Mouse (Mus musculus) brain, embryonic 14.5 days (tissue): ENCODE data around the gene Scamp5.

Source experiments
- CTCF ChIP-seq: fragments of 200-500 bp; IDR thresholded peaks from 2 replicates; pipeline ENCODE4 v1.5.1; 2012; ENCODE audit warnings: inconsistent platforms, mild to moderate bottlenecking, moderate library complexity, borderline replicate concordance; ENCODE audit not compliant: insufficient read depth, insufficient read length; ENCODE audit errors: extremely low read depth
- POLR2A ChIP-seq: fragments of 200-500 bp; IDR thresholded peaks from 2 replicates; pipeline ENCODE4 v1.6.1; 2012; ENCODE audit warnings: mild to moderate bottlenecking, inconsistent platforms, borderline replicate concordance; ENCODE audit not compliant: poor library complexity, insufficient read depth, insufficient read length, severe bottlenecking; ENCODE audit errors: extremely low read depth

- TF ChIP-seq CTCF (no peak), POLR2A (no peak)
Observed at GRCm38 (mm10) chr9:57505700-57506099, 37.8 kb upstream of the Scamp5 start.
